Mouse (Mus musculus) testis, adult 2 months (tissue): Measurements from ENCODE around the gene Plagl2.

Source experiments
- CTCF ChIP-seq: fragments of 200-500 bp; IDR thresholded peaks from 2 replicates; pipeline ENCODE4 v1.5.1; 2012; ENCODE audit warnings: low read depth, mild to moderate bottlenecking, inconsistent platforms, low read length, moderate library complexity; ENCODE audit not compliant: control insufficient read depth, insufficient read depth, insufficient replicate concordance
- POLR2A ChIP-seq: fragments of 200-500 bp; IDR thresholded peaks from 2 replicates; pipeline ENCODE4 v1.6.1; 2012; ENCODE audit warnings: low read depth, mild to moderate bottlenecking, inconsistent platforms, low read length, moderate library complexity; ENCODE audit not compliant: control insufficient read depth

GRCm38 (mm10) chr2:153276440-153276839 is 35.2 kb upstream of the Plagl2 start:
- TF ChIP-seq CTCF = no peak
- no peak for TF ChIP-seq POLR2A
